Mouse (Mus musculus) small intestine, adult 2 months (tissue): Measurements from ENCODE around the gene Gstp2.

ENCODE experiments used
- CTCF ChIP-seq: fragments of 200-500 bp; IDR thresholded peaks from 2 replicates; pipeline ENCODE4 v1.5.1; 2012; ENCODE audit warnings: low read depth, mild to moderate bottlenecking, control low read depth, inconsistent platforms, low read length, moderate library complexity, mixed read lengths; ENCODE audit not compliant: insufficient replicate concordance, insufficient read length; ENCODE audit errors: extremely low read depth
- POLR2A ChIP-seq: fragments of 200-500 bp; IDR thresholded peaks from 2 replicates; pipeline ENCODE4 v1.6.1; 2012; ENCODE audit warnings: low read depth, mild to moderate bottlenecking, control low read depth, inconsistent platforms, low read length, moderate library complexity

DNA sequence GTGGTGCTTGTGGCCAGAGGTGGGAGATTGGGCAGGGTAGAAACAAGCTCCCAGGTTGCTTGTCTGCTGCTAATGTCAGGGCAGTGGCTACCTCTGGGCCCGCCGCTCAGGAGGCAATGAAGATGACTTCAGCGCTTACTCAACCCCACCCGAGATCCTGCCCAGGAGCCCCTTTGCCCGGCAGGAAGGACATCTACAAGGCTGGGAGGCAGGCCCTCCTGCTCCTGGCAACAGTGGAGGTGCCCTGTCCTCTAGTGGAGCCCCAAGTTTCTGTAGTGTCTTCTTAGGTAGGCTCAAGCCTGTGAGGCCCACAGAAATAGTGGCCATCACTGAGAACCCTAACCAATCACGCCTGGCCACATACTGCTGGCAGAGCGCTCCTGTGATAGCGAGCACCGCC is 40.7 kb downstream of the Gstp2 start:
- TF ChIP-seq CTCF (no peak), POLR2A (no peak)
